Mouse (Mus musculus): ENCODE measurements at regions not wholly inside any gene's neighbourhood (a gene's known extent, or its start where the extent isn't known, plus 50 kb on each side); places are given as distances from the start of the nearest gene placed in this dataset.

- TF ChIP-seq POLR2A (IDR thresholded peaks at IDR 0.05; ENCODE audit: low read depth, low read length) (no peak), CTCF (IDR thresholded peaks at IDR 0.05; ENCODE audit: borderline replicate concordance, insufficient read depth, low read length) (no peak)
Measured at GRCm38 (mm10) chr10:66547660-66548059, 548.3 kb upstream of the Jmjd1c start.
